Mouse (Mus musculus) common myeloid progenitor, adult 5-6 weeks (primary cell): ENCODE results near the gene Gm20219. TPM values are rescaled to one million over a fixed set of nuclear protein-coding genes. Genes with fewer than 3 reads are reported as not detected.

Source experiments
- total RNA-seq: library from RNA; stranded (forward); fragments of 200-1000, 187-1606 nt; gene quantifications from 2 replicates; pipeline ENCODE4 v1.2.3, GENCODE M21; 2017

Gene Gm20219
- total RNA-seq, 1 experiment from 2014 or later: not detected

Other genes starting within 250 kb of the Gm20219 start
- gene Kdm4b, start 228.3 kb downstream of the Gm20219 start, total RNA-seq: 7.2 and 17.0 TPM in 2 replicates
- 65.2 and 105 TPM in 2 replicates for gene Ptprs, start 77.9 kb downstream of the Gm20219 start, total RNA-seq
- gene Znrf4, start 42.0 kb downstream of the Gm20219 start, total RNA-seq: not detected in 2 replicates
- 94.8 and 99.4 TPM in 2 replicates for gene Safb2, start 30.2 kb upstream of the Gm20219 start, total RNA-seq
- gene Safb, start 30.4 kb upstream of the Gm20219 start, total RNA-seq: 75.0 and 81.6 TPM in 2 replicates
- 61.3 and 113 TPM in 2 replicates for gene 2410015M20Rik, start 55.4 kb upstream of the Gm20219 start, total RNA-seq
- gene Rpl36, start 59.0 kb upstream of the Gm20219 start, total RNA-seq: 2,418 and 2,940 TPM in 2 replicates
- gene Lonp1, start 72.5 kb upstream of the Gm20219 start, total RNA-seq: 57.3 and 69.9 TPM in 2 replicates
- not detected in 2 replicates for gene Catsperd, start 73.8 kb upstream of the Gm20219 start, total RNA-seq
- gene Ranbp3, start 118.9 kb upstream of the Gm20219 start, total RNA-seq: 56.2 and 56.7 TPM in 2 replicates
- gene Ndufa11, start 163.4 kb upstream of the Gm20219 start, total RNA-seq: 63.1 and 84.2 TPM in 2 replicates
- gene Vmac, start 163.6 kb upstream of the Gm20219 start, total RNA-seq: 6.1 and 11.1 TPM in 2 replicates
- gene Nrtn, start 203.1 kb upstream of the Gm20219 start, total RNA-seq: not detected in 2 replicates
- 16.8 and 17.5 TPM in 2 replicates for gene Dus3l, start 210.4 kb upstream of the Gm20219 start, total RNA-seq
- 0.15 TPM in 1 of 2 replicates, not detected in the other for gene Prr22, start 215.9 kb upstream of the Gm20219 start, total RNA-seq